Mouse (Mus musculus) lung, postnatal 0 days (tissue): ENCODE results near the gene Kpna6.

ENCODE experiments used
- CTCF ChIP-seq: IDR thresholded peaks from 2 replicates; pipeline ENCODE4 v1.5.1; 2016; ENCODE audit warnings: antibody characterized with exemption, mild to moderate bottlenecking
- EP300 ChIP-seq: IDR thresholded peaks from 2 replicates; pipeline ENCODE4 v1.6.1; 2016; ENCODE audit warnings: antibody characterized with exemption, mild to moderate bottlenecking, control low read depth

GRCm38 (mm10) chr4:129620419-129621282 lies 51.9 kb downstream of the Kpna6 start:
- TF ChIP-seq EP300 = no peak
- TF ChIP-seq CTCF = no peak
